Mouse (Mus musculus): ENCODE measurements around the gene Slc22a13. TPM values are rescaled to one million over a fixed set of nuclear protein-coding genes. Genes with fewer than 3 reads are reported as not detected.

Slc22a13 gene
- total RNA-seq, 2 experiments from 2014 or later, result not detected

DNA sequence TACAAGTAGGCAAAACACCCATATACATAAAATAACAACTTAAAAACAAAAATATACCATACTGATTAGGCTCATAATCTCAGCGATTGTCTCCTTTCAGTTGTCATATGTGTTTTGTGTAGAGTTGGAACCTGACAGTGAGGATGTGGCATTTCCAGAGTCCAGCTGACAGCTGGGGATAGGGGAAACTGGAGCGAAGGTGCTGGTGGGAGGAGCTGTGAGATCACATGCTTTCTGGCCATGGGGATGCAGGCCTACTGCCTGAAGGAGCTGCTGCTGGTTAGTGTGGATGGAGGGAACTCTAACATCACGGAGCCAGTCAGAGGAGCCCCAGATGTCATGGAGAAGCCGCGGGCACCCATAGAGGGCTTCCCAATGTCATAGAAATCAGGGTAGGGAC lies 3.1 kb downstream of the Slc22a13 start:
- DNase-seq (ENCODE audit: low spot score in 2 of 2), result no peak
- intact Hi-C loops (cut with DNase I), result no loop called here

- DNase-seq (ENCODE audit: low spot score in 2 of 2), result no peak
- intact Hi-C loops (cut with DNase I), result no loop called here
These were observed 5.3 kb downstream of the Slc22a13 start for GRCm38 (mm10) chr9:119203617-119204016.

- intact Hi-C loops (cut with DNase I), result no loop called here
- no peak for DNase-seq (ENCODE audit: low spot score in 2 of 2)
These were observed 7.2 kb downstream of the Slc22a13 start for GRCm38 (mm10) chr9:119201653-119202052.

- intact Hi-C loops (cut with DNase I), result no loop called here
- no peak for DNase-seq (ENCODE audit: low spot score in 2 of 2)
These were observed 9.6 kb downstream of the Slc22a13 start for GRCm38 (mm10) chr9:119199151-119199861.

DNA sequence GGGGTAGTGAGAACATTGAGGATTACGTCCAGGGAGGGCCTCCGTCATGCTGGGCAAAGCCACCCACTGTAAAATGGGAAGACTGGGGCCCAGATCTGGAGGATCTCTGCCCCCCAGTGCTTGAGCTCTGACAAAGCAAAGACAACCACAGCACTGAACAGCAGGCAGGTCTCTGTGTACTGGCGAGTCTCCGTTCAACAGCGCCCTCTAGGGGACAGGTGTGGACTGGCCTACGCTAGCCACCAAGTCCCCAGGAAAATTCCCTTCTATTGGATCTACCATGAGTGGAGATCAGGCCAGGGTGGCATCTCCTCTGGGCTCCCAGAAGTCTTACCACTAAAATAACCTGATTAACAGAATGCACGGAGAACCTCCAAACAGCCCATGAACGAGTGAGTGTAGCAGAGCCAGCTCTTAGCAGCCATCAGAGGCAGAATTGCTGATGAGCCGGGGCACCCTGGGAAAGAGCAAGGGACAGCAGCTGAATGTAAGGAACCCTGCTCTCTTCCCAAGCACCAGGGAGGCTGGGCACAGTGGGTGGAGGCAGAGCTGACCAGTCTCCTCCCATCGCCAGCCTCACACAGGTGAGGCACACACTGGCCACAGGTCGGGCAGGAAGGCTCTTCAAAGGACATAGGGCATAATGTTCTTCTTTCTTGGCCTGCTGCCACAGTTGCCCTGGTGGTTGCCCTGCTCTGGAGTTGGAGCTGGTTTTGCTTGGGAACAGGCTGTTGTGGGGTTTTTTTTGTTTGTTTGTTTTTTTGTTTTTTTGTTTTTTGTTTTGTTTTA lies 16.5 kb downstream of the Slc22a13 start:
- peak; percentile 7 to 23 for DNase-seq (ENCODE audit: low spot score in 2 of 2)

DNA sequence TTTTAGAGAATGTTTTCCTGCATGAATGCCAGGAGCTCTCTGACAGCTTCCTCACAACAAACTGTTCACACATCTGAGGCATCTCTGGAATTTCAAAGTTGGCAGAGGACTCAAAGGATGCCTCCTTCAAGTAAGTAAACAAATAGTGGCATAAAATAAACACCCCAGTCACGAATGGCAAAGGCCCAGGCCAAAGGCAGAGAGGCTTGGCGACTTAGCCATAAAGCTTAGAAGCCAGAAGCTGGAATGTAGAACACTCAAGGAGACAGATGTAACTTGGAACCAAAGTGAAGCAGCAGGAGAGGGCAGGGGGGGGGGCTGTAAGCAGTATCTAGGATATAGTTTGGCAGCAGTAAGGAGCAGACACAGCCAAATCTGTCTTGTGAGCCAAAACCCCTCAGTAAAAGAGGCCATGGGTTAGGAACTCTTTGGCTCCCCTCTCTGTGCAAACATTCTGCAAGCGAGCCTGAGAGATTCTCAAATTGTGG lies 27.6 kb downstream of the Slc22a13 start:
- intact Hi-C loops (cut with DNase I), result no loop called here
- DNase-seq (ENCODE audit: low spot score in 2 of 2), result no peak

More for the DNA sequence above, 16.5 kb downstream of the Slc22a13 start:
- intact Hi-C loops (cut with DNase I), result no loop called here

DNA sequence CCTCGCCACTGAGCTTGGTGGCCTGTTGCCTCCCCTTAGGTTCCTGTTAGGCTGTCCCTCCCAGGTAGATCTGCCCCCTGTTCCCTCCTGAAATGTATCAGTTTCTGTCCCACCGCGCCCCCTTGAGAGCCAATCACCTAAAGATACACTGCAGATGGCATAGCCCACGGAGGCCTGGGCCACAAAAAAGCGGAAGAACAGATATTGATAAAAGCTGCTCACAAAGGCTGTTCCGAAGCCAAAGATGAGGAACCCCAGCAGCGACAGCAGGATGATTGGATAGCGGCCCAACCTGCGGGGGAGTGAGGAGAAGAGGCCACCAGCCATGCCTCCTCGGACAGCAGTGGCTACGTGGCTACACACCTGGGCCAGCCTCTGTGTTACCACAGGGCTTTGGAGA lies 29.6 kb downstream of the Slc22a13 start:
- DNase-seq (ENCODE audit: low spot score in 2 of 2), result no peak
- intact Hi-C loops (cut with DNase I), result no loop called here

- no peak for DNase-seq (ENCODE audit: low spot score in 2 of 2)
- intact Hi-C loops (cut with DNase I), result no loop called here
These were observed 41.3 kb downstream of the Slc22a13 start for GRCm38 (mm10) chr9:119167608-119168007.

DNA sequence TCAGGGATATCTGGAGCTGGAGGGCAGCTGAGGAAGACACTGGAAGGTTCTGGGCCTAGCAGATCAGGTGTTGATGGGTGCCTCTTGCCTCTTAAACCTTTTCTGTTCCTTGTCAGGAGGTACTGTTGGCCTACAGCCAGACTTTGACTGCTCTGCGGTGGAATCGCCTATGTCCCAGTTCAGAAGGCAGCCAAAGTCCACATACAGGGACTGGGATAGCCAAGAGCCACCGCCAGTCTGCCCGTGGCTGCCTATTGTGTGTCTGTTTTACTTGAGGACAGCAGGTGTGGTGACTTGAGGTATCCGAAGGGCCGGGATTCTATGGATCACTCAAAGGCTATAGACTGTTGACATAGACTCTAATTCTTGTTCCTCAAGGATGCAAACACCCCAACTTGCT lies 43.4 kb downstream of the Slc22a13 start:
- intact Hi-C loops (cut with DNase I), result no loop called here
- DNase-seq (ENCODE audit: low spot score in 2 of 2), result no peak

- DNase-seq (ENCODE audit: low spot score in 2 of 2), result no peak
- intact Hi-C loops (cut with DNase I), result no loop called here
These were observed 44.2 kb downstream of the Slc22a13 start for GRCm38 (mm10) chr9:119164743-119165142.

GRCm38 (mm10) chr9:119160689-119161088 lies 48.2 kb downstream of the Slc22a13 start:
- no peak for DNase-seq (ENCODE audit: low spot score in 2 of 2)
- intact Hi-C loops (cut with DNase I), result no loop called here

DNA sequence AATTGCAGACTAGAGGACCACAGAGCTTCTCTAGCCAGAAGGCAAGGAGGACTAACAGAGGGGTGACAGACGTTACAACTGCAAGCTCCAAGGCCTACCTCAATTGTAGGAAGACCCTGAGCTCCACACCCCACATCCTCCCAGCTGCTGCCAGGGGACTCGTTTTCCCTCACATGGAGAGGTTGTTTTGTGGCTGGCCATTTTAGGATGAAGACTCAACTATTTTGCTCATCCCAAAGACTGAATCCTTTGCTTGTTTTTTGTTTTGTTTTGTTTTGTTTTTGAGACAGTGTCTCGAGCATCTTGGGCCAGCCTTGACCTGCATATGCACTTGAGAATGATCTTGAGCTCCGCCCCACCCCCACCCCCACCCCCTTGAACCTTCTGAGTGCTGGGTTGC lies 50.0 kb downstream of the Slc22a13 start, which contains the start of gene Gm47289:
Gene Gm47289, plus strand, starts transcription at position 301 of the 400 bp plus-strand sequence.
- DNase-seq (ENCODE audit: low spot score in 2 of 2), result no peak
- intact Hi-C loops (cut with DNase I), result loop anchor here (10.0 kb wide), 1 partner anchor 196 kb away; the partner anchor contains the start of gene Xylb

DNA sequence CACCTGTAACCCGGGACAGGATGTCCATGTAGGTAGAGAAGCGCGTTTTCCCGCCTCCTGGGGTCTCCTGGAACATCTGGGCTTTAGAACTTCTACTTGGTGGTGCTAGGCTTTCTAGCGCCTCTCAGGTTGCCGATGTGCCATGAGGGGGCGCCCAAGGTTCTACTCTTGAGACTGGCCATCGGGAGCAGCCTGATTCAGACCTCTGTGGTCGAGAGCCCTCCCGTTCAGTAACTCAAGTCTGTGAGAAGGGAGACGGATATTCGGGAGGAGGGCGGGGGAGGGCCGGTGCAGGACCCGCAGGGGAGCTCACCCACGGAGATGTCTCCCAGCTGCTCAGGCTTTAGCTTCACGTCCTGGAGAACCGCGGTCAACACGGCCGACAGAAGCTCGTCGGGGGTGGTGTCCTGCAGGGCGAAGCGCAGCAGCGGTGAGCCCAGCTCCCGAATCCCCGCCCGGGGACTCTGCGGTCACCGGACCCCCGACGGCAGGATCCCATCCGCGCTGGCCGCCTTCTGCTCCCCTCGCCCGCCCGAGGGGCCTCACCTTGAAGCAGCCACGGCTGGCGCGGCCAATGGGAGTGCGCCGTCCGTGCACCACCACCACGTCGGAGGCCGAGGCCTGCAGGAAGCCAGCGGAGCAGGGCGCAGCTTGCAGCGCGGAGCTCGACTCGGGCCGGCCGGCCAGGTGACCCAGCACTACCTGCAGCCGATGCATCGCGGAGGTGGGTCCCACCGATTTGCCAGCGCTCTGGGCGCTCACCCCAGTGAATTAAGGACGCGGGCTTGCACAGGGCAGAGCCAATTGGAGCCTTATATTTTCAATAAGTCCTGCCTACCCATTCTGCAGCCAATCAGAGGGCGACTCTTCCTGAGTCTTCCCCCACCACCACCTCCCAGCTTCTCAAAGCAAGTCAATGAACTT lies 52.4 kb downstream of the Slc22a13 start, which contains the start of gene Acaa1b:
Gene Acaa1b, minus strand, starts transcription at position 816 of the 924 bp plus-strand sequence.
- intact Hi-C loops (cut with DNase I), result loop anchor here (10.0 kb wide), 1 partner anchor 198 kb away; the partner anchor contains the start of gene Xylb
- peak; percentile 62 to 64 for DNase-seq (ENCODE audit: low spot score in 2 of 2)

DNA sequence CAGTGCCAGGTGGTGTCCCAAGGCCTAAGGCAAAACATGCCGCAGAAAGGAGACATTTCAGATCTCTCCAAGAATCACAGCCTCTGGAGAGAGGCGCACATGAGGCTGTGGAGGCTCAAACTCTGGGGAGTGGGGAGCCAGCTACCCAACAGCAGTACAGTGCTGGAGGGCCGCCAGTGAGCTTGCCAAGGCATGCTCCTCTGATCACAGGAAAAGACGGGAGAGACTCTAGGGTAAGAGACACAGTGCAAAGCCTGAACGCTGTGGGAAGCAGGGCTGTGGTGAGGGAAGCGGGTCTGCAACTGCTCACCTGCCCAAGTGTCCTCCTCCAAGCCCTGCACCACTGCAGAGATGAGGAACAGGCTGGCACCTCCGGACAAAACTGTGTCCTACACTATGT lies 53.1 kb downstream of the Slc22a13 start:
- intact Hi-C loops (cut with DNase I), result loop anchor here (10.0 kb wide), 1 partner anchor 199 kb away; the partner anchor contains the start of gene Xylb
- no peak for DNase-seq (ENCODE audit: low spot score in 2 of 2)

DNA sequence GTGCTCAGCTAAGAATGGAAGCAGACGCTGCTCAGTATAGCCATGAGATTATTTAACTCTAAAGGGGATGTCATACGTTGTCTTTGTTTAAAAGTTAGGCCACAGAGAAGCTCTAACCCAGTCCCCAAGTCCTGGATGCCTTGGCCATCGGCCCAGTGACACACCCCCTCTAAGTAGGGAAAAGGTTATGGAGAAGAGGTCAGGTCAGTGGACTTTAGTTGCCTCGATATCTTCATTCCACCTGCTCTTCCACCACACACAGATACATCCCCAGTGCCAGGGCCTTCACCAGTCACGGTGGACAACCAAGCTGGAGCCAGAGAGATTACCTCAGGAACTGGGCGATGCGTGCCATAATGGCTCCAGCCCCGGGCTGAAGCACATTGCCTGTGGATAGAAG lies 53.5 kb downstream of the Slc22a13 start:
- DNase-seq (ENCODE audit: low spot score in 2 of 2), result no peak
- intact Hi-C loops (cut with DNase I), result loop anchor here (10.0 kb wide), 1 partner anchor 199 kb away; the partner anchor contains the start of gene Xylb

DNA sequence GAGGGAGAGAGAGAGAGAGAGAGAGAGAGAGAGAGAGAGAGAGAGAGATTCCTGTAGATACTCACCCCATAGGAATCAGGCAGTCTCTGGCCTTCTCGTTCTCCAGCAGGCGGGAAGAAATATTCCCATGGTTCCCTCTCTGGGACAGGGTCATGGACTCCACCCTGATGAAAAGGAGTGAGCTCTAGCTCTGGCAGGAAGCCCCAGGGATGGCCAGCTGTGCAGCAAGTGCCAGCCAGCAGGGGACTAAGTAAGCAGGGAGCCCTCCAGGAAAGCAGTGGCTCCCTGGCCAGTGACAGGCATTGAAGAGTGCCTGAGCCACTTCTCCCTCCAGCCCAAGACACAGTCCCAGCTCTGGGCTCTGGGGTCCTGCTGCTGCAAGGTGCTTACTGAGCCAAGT lies 57.1 kb downstream of the Slc22a13 start:
- DNase-seq (ENCODE audit: low spot score in 2 of 2), result no peak
- intact Hi-C loops (cut with DNase I), result loop anchor here (10.0 kb wide), 1 partner anchor 203 kb away; the partner anchor contains the start of gene Xylb

- no peak for DNase-seq (ENCODE audit: low spot score in 2 of 2)
- intact Hi-C loops (cut with DNase I), result no loop called here
These were observed 59.3 kb downstream of the Slc22a13 start for GRCm38 (mm10) chr9:119149601-119150000.

DNA sequence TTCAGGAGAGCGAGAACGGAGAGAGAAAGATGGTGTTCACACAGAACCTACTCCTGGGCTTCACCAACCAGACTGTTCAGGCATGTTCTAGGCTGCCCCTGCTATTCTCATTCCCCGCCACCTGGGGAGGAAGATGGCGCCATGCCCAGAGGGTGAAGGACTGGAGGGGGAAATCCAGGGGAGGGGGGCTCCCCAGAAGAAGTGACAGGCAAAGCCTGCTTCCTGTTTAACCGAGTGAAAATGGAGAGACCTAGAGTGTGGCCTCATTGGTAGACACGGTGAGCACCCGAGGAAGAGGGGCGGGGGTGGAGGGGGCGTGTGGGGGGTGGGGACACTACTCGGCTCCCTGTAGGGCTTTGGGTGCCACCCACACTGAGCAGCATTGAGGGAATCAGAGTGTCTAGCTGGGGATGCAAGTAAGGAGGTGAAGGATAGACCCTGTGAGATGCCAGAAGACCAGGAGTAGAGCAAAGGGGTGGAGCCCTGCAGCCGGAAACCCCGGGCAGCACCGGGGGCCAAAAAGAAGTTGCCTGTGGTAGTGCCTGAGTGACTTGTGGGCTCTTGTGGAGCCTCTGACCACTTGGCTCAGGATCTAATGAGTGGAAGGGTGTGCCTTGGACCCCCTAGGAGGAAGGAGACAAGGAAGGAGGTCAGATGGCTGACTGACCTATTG lies 62.7 kb downstream of the Slc22a13 start:
- DNase-seq (ENCODE audit: low spot score in 2 of 2), result no peak
- intact Hi-C loops (cut with DNase I), result no loop called here

- intact Hi-C loops (cut with DNase I), result no loop called here
- no peak for DNase-seq (ENCODE audit: low spot score in 2 of 2)
These were observed 63.3 kb downstream of the Slc22a13 start for GRCm38 (mm10) chr9:119145638-119146037.

All from left cerebral cortex, postnatal 25 days (tissue).